Mouse (Mus musculus) gonadal fat pad, adult 2 months (tissue): ENCODE measurements around the gene Timm22. TPM values are rescaled to one million over a fixed set of nuclear protein-coding genes. Genes with fewer than 3 reads are reported as not detected.

Source experiments
- DNase-seq: peaks from one replicate; pipeline ENCODE4 v3.0.0-alpha.2; 2012; ENCODE audit warnings: low read depth
- polyA plus RNA-seq: library from polyadenylated mRNA; depleted of rRNA; stranded (reverse); fragments of >200 nt; gene quantifications from 2 replicates; pipeline ENCODE4 v1.2.3, GENCODE M21; 2012; rRNA removed

Timm22 gene
- polyA plus RNA-seq, 1 experiment = 15.2 TPM

GRCm38 (mm10) chr11:76436009-76436408 lies 29.3 kb downstream of the Timm22 start:
- DNase-seq = no peak

GRCm38 (mm10) chr11:76436864-76437437 lies 30.2 kb downstream of the Timm22 start:
- DNase-seq = no peak

- no peak for DNase-seq
Measured at GRCm38 (mm10) chr11:76439666-76440065, 32.9 kb downstream of the Timm22 start.

GRCm38 (mm10) chr11:76445459-76445858 lies 38.7 kb downstream of the Timm22 start:
- DNase-seq = no peak

GRCm38 (mm10) chr11:76446251-76446650 lies 39.5 kb downstream of the Timm22 start:
- DNase-seq = no peak

- no peak for DNase-seq
Measured at GRCm38 (mm10) chr11:76449520-76450201, 42.9 kb downstream of the Timm22 start.

GRCm38 (mm10) chr11:76450202-76450561 lies 43.4 kb downstream of the Timm22 start:
- no peak for DNase-seq

GRCm38 (mm10) chr11:76454492-76454891 lies 47.7 kb downstream of the Timm22 start:
- no peak for DNase-seq

GRCm38 (mm10) chr11:76456233-76456632 lies 49.5 kb downstream of the Timm22 start:
- DNase-seq = no peak

- no peak for DNase-seq
Measured at GRCm38 (mm10) chr11:76456897-76457296, 50.1 kb downstream of the Timm22 start.

GRCm38 (mm10) chr11:76458730-76459129 lies 52.0 kb downstream of the Timm22 start:
- no peak for DNase-seq

GRCm38 (mm10) chr11:76459489-76459888 lies 52.7 kb downstream of the Timm22 start:
- DNase-seq = no peak

- no peak for DNase-seq
Measured at GRCm38 (mm10) chr11:76461201-76461600, 54.4 kb downstream of the Timm22 start.

GRCm38 (mm10) chr11:76461696-76462095 lies 54.9 kb downstream of the Timm22 start:
- no peak for DNase-seq

GRCm38 (mm10) chr11:76465879-76466278 lies 59.1 kb downstream of the Timm22 start:
- DNase-seq = no peak

Other genes starting within 250 kb of the Timm22 start
- 30.1 and 35.1 TPM in 2 replicates for gene Vps53, start 227.3 kb upstream of the Timm22 start, polyA plus RNA-seq
- gene Fam57a, start 227.3 kb upstream of the Timm22 start, polyA plus RNA-seq = 5.8 and 9.2 TPM in 2 replicates
- 23.3 and 26.9 TPM in 2 replicates for gene Dbil5, start 189.3 kb upstream of the Timm22 start, polyA plus RNA-seq
- 7.5 and 10.6 TPM in 2 replicates for gene Gemin4, start 189.3 kb upstream of the Timm22 start, polyA plus RNA-seq
- 3.9 and 6.4 TPM in 2 replicates for gene Mrm3, start 163.2 kb upstream of the Timm22 start, polyA plus RNA-seq
- gene Glod4, start 163.2 kb upstream of the Timm22 start, polyA plus RNA-seq = 17.5 and 24.6 TPM in 2 replicates
- gene Nxn, start 7.8 kb upstream of the Timm22 start, polyA plus RNA-seq = 21.9 and 22.2 TPM in 2 replicates
- 39.9 and 44.5 TPM in 2 replicates for gene Abr, start 215.4 kb downstream of the Timm22 start, polyA plus RNA-seq